In genomic region chr11:75456440-75456871, GRCm38 (mm10) we compare ENCODE assay signal across 25 mouse cellular contexts. TPM values are rescaled to one million over a fixed set of nuclear protein-coding genes. Genes with fewer than 3 reads are reported as not detected.
A peak's percentile ranks its signal among the peaks of the same experiment; 100 is the strongest.
DNase-seq lines count a peak whose midpoint lies in the region; ATAC-seq and TF ChIP-seq lines count a peak whose summit lies in the region.
"Had no signal": no experiment of that assay in that cellular context is flagged by ENCODE, and none has a peak within 500 bp of the region (broad histone marks: within the 10 kb centered on the region; RNA-seq: fewer than 3 reads in every experiment).

No protein-coding gene starts in this region.

- no peak overlapping the region for H3K4me3 ChIP-seq in lung, adult 2 months (replicated peaks; ENCODE audit: extremely low read depth, low read depth, low read length)
- H3K4me3 ChIP-seq in CH12.LX (replicated peaks in 1 of 3; ENCODE audit: low read depth in 2 of 3, low read length in 2 of 3, poor library complexity in 1 of 3) (no peak overlapping the region), myocyte (no peak overlapping the region)
- no peak overlapping the region for H3K4me3 ChIP-seq in forebrain, embryonic 11.5 days (ENCODE audit: low read depth, low read length)
- H3K4me3 ChIP-seq: embryonic facial prominence, embryonic 10.5 days; heart, embryonic 12.5 days; midbrain, embryonic 15.5 days had no signal

- no peak for TF ChIP-seq RAD21 in CH12.LX (IDR thresholded peaks at IDR 0.05; ENCODE audit: low read depth, low read length)

- in situ Hi-C loops in CH12.LX (cut with MboI; ENCODE audit: low pct_ligation_motif_present, low pct_unique_long_range_greater_than_20kb, low sequenced_read_pairs) = loop anchor here (5.0 kb wide), 1 partner anchor 44 kb away; no protein-coding TSS in a partner anchor

- H3K9ac ChIP-seq in CH12.LX (ENCODE audit: insufficient read depth, low read depth) = no peak overlapping the region
- H3K9ac ChIP-seq in forebrain, embryonic 11.5 days (ENCODE audit: low read length) = no peak overlapping the region
- H3K9ac ChIP-seq: heart, embryonic 12.5 days; liver, embryonic 14.5 days; midbrain, embryonic 15.5 days had no signal

- DNase-seq in lung, postnatal 25 days (ENCODE audit: low spot score) = peak; percentile 41
- no peak for DNase-seq in lung, adult 2 months
- no peak for DNase-seq in CH12.LX (ENCODE audit: extremely low read depth)
- peak; percentile 47 for DNase-seq in thymus, postnatal 14 days
- DNase-seq in forebrain, embryonic 11.5 days (ENCODE audit: low spot score) = no peak
- DNase-seq in adrenal gland, adult 8-10 months = no peak
- DNase-seq in left cerebral cortex, adult 11 months (ENCODE audit: low spot score) = no peak
- DNase-seq: adrenal gland, postnatal 36 days; cerebellum, adult 11 months; cerebellum, postnatal 10 days; gastrocnemius, postnatal 25 days; heart, adult 18-20 months; heart, postnatal 10 days; kidney, adult 11 months; right cerebral cortex, postnatal 4 days had no signal

- no peak overlapping the region for H3K4me2 ChIP-seq in CH12.LX (ENCODE audit: insufficient read depth, low read depth, poor library complexity, severe bottlenecking)
- no peak overlapping the region for H3K4me2 ChIP-seq in myocyte (ENCODE audit: low read depth)
- H3K4me2 ChIP-seq in forebrain, embryonic 11.5 days (ENCODE audit: low read depth, low read length, severe bottlenecking) = no peak overlapping the region
- H3K4me2 ChIP-seq: heart, embryonic 12.5 days; midbrain, embryonic 15.5 days had no signal

- H3K4me1 ChIP-seq in lung, adult 2 months (ENCODE audit: control insufficient read depth, insufficient read depth, low read length) = peaks cover 21% of the 10 kb centered on the region
- peaks cover 29 to 76% of the 10 kb centered on the region in 2 experiments for H3K4me1 ChIP-seq in CH12.LX (ENCODE audit: control insufficient read depth in 1 of 2, insufficient read depth in 2 of 2)
- peaks cover 8% of the 10 kb centered on the region for H3K4me1 ChIP-seq in forebrain, embryonic 11.5 days (replicated peaks; ENCODE audit: control insufficient read depth, insufficient read depth, low read length)

- no peak for TF ChIP-seq CTCF in lung, adult 2 months (IDR thresholded peaks at IDR 0.05; ENCODE audit: insufficient read depth, low read length)
- TF ChIP-seq CTCF in CH12.LX (conservative IDR thresholded peaks at IDR 0.05 in 1 of 2, IDR thresholded peaks at IDR 0.05 in 1 of 2; ENCODE audit: low read depth in 2 of 2, low read length in 2 of 2) = no peak

- dilution Hi-C loops in CH12.LX (cut with MboI; ENCODE audit: extremely low pct_ligation_motif_present, extremely low pct_unique_long_range_greater_than_20kb, low sequenced_read_pairs) = no loop called here

- H3ac ChIP-seq in myocyte (ENCODE audit: control insufficient read depth, insufficient read length) = no peak overlapping the region

- peak overlapping the region; percentile 52 for H3K27ac ChIP-seq in CH12.LX (ENCODE audit: insufficient read depth, low read depth)
- no peak overlapping the region for H3K27ac ChIP-seq in forebrain, embryonic 11.5 days (ENCODE audit: low read depth, low read length)
- H3K27ac ChIP-seq: embryonic facial prominence, embryonic 10.5 days; hindbrain, postnatal 0 days; liver, embryonic 14.5 days; midbrain, embryonic 15.5 days had no signal

- WGBS in lung, adult 2 months = 63% methylated on average over 7 of the region's 7 CpGs
- WGBS in forebrain, embryonic 11.5 days = 85% methylated on average over 7 of the region's 7 CpGs

- peak; percentile 20; the same call in 1 of the 2 replicates for TF ChIP-seq EP300 in CH12.LX (IDR thresholded peaks at IDR 0.05; ENCODE audit: low read length)

- no peaks in the 10 kb centered on the region for H3K79me2 ChIP-seq in CH12.LX (replicated peaks; ENCODE audit: control insufficient read depth, extremely low read depth, insufficient read depth, poor library complexity, severe bottlenecking)
- peaks cover 15% of the 10 kb centered on the region for H3K79me2 ChIP-seq in myocyte (ENCODE audit: control insufficient read depth, insufficient read depth)

- peaks cover 8 to 18% of the 10 kb centered on the region in 2 experiments for H3K36me3 ChIP-seq in CH12.LX (replicated peaks in 1 of 2; ENCODE audit: control insufficient read depth in 1 of 2, insufficient read depth in 1 of 2, low read length in 1 of 2)
- no peaks in the 10 kb centered on the region for H3K36me3 ChIP-seq in myocyte (ENCODE audit: control insufficient read depth, insufficient read depth)
- no peaks in the 10 kb centered on the region for H3K36me3 ChIP-seq in forebrain, embryonic 11.5 days (ENCODE audit: control insufficient read depth, insufficient read depth, low read length)
- H3K36me3 ChIP-seq: midbrain, embryonic 15.5 days had no signal

- H3K9me3 ChIP-seq in CH12.LX (replicated peaks; ENCODE audit: low read length) = no peaks in the 10 kb centered on the region
- no peaks in the 10 kb centered on the region for H3K9me3 ChIP-seq in forebrain, embryonic 11.5 days (ENCODE audit: control insufficient read depth, low read length)
- H3K9me3 ChIP-seq: embryonic facial prominence, embryonic 10.5 days; heart, embryonic 12.5 days; midbrain, embryonic 15.5 days had no signal

- H3K27me3 ChIP-seq in CH12.LX (replicated peaks) = no peaks in the 10 kb centered on the region
- H3K27me3 ChIP-seq in myocyte (ENCODE audit: control insufficient read depth, insufficient read depth, insufficient read length) = no peaks in the 10 kb centered on the region
- no peaks in the 10 kb centered on the region for H3K27me3 ChIP-seq in forebrain, embryonic 11.5 days (ENCODE audit: control insufficient read depth, insufficient read depth, low read length)
- H3K27me3 ChIP-seq: heart, embryonic 12.5 days; midbrain, embryonic 15.5 days had no signal

- TF ChIP-seq POLR2A in lung, adult 2 months (IDR thresholded peaks at IDR 0.05; ENCODE audit: borderline replicate concordance, extremely low read depth, low read depth, low read length) = no peak
- no peak for TF ChIP-seq POLR2A in CH12.LX (IDR thresholded peaks at IDR 0.05; ENCODE audit: low read depth, low read length)
- TF ChIP-seq POLR2A in myocyte (IDR thresholded peaks at IDR 0.05; ENCODE audit: insufficient read length, low read depth) = no peak

- no peak for ATAC-seq in forebrain, embryonic 11.5 days (replicated peaks; ENCODE audit: low FRiP score)
- ATAC-seq: forebrain, embryonic 16.5 days; hindbrain, postnatal 0 days; midbrain, embryonic 15.5 days had no signal

TF ChIP-seq in CH12.LX, 34 proteins besides CTCF, POLR2A, EP300 and RAD21 (continues in another document):
- 0 out of 2 replicates have a peak, but pooled peaks have one; percentile 23 for TF ChIP-seq MEF2A (IDR thresholded peaks at IDR 0.05; ENCODE audit: borderline replicate concordance, low read depth, low read length)
- TF ChIP-seq UBTF (IDR thresholded peaks at IDR 0.05; ENCODE audit: low read depth, low read length) = no peak
- TF ChIP-seq NELFE (IDR thresholded peaks at IDR 0.05; ENCODE audit: low read depth, low read length) = no peak
- TF ChIP-seq BHLHE40 (IDR thresholded peaks at IDR 0.05; ENCODE audit: low read depth, low read length) = peak; percentile 54

TF ChIP-seq in myocyte, 11 proteins besides CTCF, POLR2A, EP300 and RAD21 (continues in another document):
- TF ChIP-seq MYOG (IDR thresholded peaks at IDR 0.05; ENCODE audit: control insufficient read depth in 1 of 3, insufficient read depth in 1 of 3, insufficient read length in 2 of 3, low read depth in 2 of 3) = no peak
- TF ChIP-seq SRF (IDR thresholded peaks at IDR 0.05; ENCODE audit: control insufficient read depth, insufficient read length, low read depth) = no peak
- TF ChIP-seq MYOD1 (IDR thresholded peaks at IDR 0.05; ENCODE audit: control insufficient read depth in 1 of 3, insufficient read length in 2 of 3, low read depth in 2 of 3) = no peak

RNA-seq across cellular contexts. Expression of gene Wdr81, which starts 1.9 kb away (rescaled TPM):
- polyA plus RNA-seq in lung, adult 2 months (2012; rRNA removed) = 27.9 and 29.9 TPM in 2 replicates
- total RNA-seq in CH12.LX (2012; rRNA removed) (14.3 and 16.3 TPM in 2 replicates), CH12.LX (2014; rRNA removed) (3.0 and 3.1 TPM in 2 replicates)
- polyA plus RNA-seq in CH12.LX (2012; ENCODE audit: insufficient read length, low read depth) (12.7 and 13.7 TPM in 2 replicates), myocyte (2012; fragmentation: generic; extraction: Trizol) (17.3 TPM)
- polyA plus RNA-seq in forebrain, embryonic 11.5 days (2014; fragmentation: Nextera tagmentation; extraction: Ambion mirVana) = 6.3 and 6.5 TPM in 2 replicates
- total RNA-seq in adrenal gland, adult 8-10 months (2022) = 10 to 100 TPM; 19.3 to 21.7 (median 20.2) TPM

RNA-seq across cellular contexts. Expression of gene Tlcd2, which starts 5.1 kb away (rescaled TPM):
- polyA plus RNA-seq in lung, adult 2 months (2012; rRNA removed) = 15.3 and 29.6 TPM in 2 replicates
- total RNA-seq in CH12.LX (2012; rRNA removed) (0.17 and 0.81 TPM in 2 replicates), CH12.LX (2014; rRNA removed) (not detected in 2 replicates)
- polyA plus RNA-seq in CH12.LX (2012; ENCODE audit: insufficient read length, low read depth) (0.40 and 0.86 TPM in 2 replicates), myocyte (2012; fragmentation: generic; extraction: Trizol) (2.9 TPM)
- polyA plus RNA-seq in forebrain, embryonic 11.5 days (2014; fragmentation: Nextera tagmentation; extraction: Ambion mirVana) = 9.5 TPM in 2 replicates
- 10 to 100 TPM; 10.1 to 16.7 (median 13.1) TPM for total RNA-seq in adrenal gland, adult 8-10 months (2022)

RNA-seq across cellular contexts. Expression of gene Serpinf2, which starts 17.1 kb away (rescaled TPM):
- 0.60 and 0.82 TPM in 2 replicates for polyA plus RNA-seq in lung, adult 2 months (2012; rRNA removed)
- 0.08 TPM in 1 of 2 replicates, not detected in the other for total RNA-seq in CH12.LX (2012; rRNA removed)
- 0.11 TPM in 1 of 2 replicates, not detected in the other for total RNA-seq in CH12.LX (2014; rRNA removed)
- polyA plus RNA-seq in CH12.LX (2012; ENCODE audit: insufficient read length, low read depth) = 0.26 TPM in 1 of 2 replicates, not detected in the other
- polyA plus RNA-seq in myocyte (2012; fragmentation: generic; extraction: Trizol) = 0.06 TPM
- polyA plus RNA-seq in forebrain, embryonic 11.5 days (2014; fragmentation: Nextera tagmentation; extraction: Ambion mirVana) = not detected in 2 replicates
- total RNA-seq in adrenal gland, adult 8-10 months (2022) = under 1 TPM in 3 of 4 experiments, not detected in 1; 0.31 to 0.41 (median 0.38) TPM
- total RNA-seq: gastrocnemius, postnatal 25 days; heart, adult 18-20 months; heart, postnatal 10 days; left cerebral cortex, postnatal 10 days had no signal
- polyA plus RNA-seq: embryonic facial prominence, embryonic 10.5 days; forebrain, embryonic 16.5 days; hindbrain, embryonic 11.5 days; hindbrain, postnatal 0 days; macrophage; midbrain, embryonic 15.5 days had no signal

RNA-seq across cellular contexts. Expression of gene Prpf8, which starts 30.2 kb away (rescaled TPM):
- polyA plus RNA-seq in lung, adult 2 months (2012; rRNA removed) = 67.9 and 90.2 TPM in 2 replicates
- total RNA-seq in CH12.LX (2012; rRNA removed) = 246 and 255 TPM in 2 replicates
- 168 and 187 TPM in 2 replicates for total RNA-seq in CH12.LX (2014; rRNA removed)
- polyA plus RNA-seq in CH12.LX (2012; ENCODE audit: insufficient read length, low read depth) = 298 and 345 TPM in 2 replicates
- 93.0 TPM for polyA plus RNA-seq in myocyte (2012; fragmentation: generic; extraction: Trizol)
- polyA plus RNA-seq in forebrain, embryonic 11.5 days (2014; fragmentation: Nextera tagmentation; extraction: Ambion mirVana) = 133 TPM in 2 replicates
- 100 to 1,000 TPM; 155 to 170 (median 167) TPM for total RNA-seq in adrenal gland, adult 8-10 months (2022)

RNA-seq across cellular contexts. Expression of gene Serpinf1, which starts 34.0 kb away (rescaled TPM):
- polyA plus RNA-seq in lung, adult 2 months (2012; rRNA removed) = 96.0 and 110 TPM in 2 replicates
- total RNA-seq in CH12.LX (2012; rRNA removed) = 26.0 and 30.3 TPM in 2 replicates
- total RNA-seq in CH12.LX (2014; rRNA removed) = 56.5 and 58.4 TPM in 2 replicates
- 119 and 131 TPM in 2 replicates for polyA plus RNA-seq in CH12.LX (2012; ENCODE audit: insufficient read length, low read depth)
- polyA plus RNA-seq in myocyte (2012; fragmentation: generic; extraction: Trizol) = 911 TPM
- polyA plus RNA-seq in forebrain, embryonic 11.5 days (2014; fragmentation: Nextera tagmentation; extraction: Ambion mirVana) = 53.6 and 69.3 TPM in 2 replicates
- total RNA-seq in adrenal gland, adult 8-10 months (2022) = 10 to 100 TPM in 3 of 4 experiments, 1 to 10 TPM in 1; 9.0 to 31.5 (median 14.5) TPM

Comparison
In these comparisons a context has a peak if more than half of its experiments do, and no peak if none do; other contexts are left out.
1. DNase-seq: peak in lung, postnatal 25 days (single experiment) and thymus, postnatal 14 days (single experiment); none in lung, adult 2 months (single experiment), CH12.LX (single experiment), forebrain, embryonic 11.5 days (single experiment), adrenal gland, adult 8-10 months (single experiment) and left cerebral cortex, adult 11 months (single experiment).